Mouse (Mus musculus): ENCODE results near the gene Grm4. TPM values are rescaled to one million over a fixed set of nuclear protein-coding genes. Genes with fewer than 3 reads are reported as not detected.

Gene Grm4
- total and polyA plus RNA-seq, 3 experiments: 0.05 TPM; not detected in 2

DNA sequence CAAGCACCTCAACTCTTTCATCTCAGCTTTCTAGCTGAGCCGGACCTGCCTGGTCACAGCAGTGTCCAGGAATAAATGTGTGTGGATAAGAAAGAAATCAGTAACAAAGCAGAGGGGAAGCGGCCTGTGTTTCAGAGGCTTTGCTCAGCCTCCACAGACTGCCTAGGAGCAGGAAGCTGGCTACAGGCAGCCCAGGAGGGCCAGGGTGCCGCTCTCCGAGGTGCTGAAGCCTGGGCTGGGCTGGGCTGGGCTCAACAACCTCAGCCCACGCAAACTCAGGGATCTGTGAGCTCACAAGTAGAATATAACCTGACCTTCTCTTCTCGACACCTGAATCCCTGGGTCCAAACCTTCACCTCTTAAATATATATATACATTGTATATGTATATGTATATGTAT is 54.6 kb downstream of the Grm4 start:
- no peak for TF ChIP-seq GATA2 (IDR thresholded peaks at IDR 0.05; ENCODE audit: borderline replicate concordance, low read depth, low read length)
- TF ChIP-seq POLR2AphosphoS5 (IDR thresholded peaks at IDR 0.05; ENCODE audit: insufficient replicate concordance, low read depth, low read length): no peak
- no peak for TF ChIP-seq TAL1 (conservative IDR thresholded peaks at IDR 0.05; ENCODE audit: low read depth, low read length)
- no peak for TF ChIP-seq GATA1 (IDR thresholded peaks at IDR 0.05; ENCODE audit: borderline replicate concordance, low read length)
- no peak for TF ChIP-seq CTCF (IDR thresholded peaks at IDR 0.05; ENCODE audit: low read depth, low read length)
- no peak overlapping the region for H3K4me3 ChIP-seq (ENCODE audit: low read depth, low read length)
- peak; percentile 24 for DNase-seq (ENCODE audit: low spot score)
- no peaks in the 10 kb centered on the region; the same call in 1 of the 2 replicates for H3K27me3 ChIP-seq (ENCODE audit: insufficient read depth, low read length)
- no peaks in the 10 kb centered on the region for H3K4me1 ChIP-seq (ENCODE audit: insufficient read depth, low read depth, low read length)
- ATAC-seq (ENCODE audit: extremely low read depth, insufficient number of reproducible peaks, low FRiP score, poor library complexity, severe bottlenecking): no peak
- H3K9me3 ChIP-seq (replicated peaks): peaks cover 70% of the 10 kb centered on the region
- H3K36me3 ChIP-seq (replicated peaks): no peaks in the 10 kb centered on the region

DNA sequence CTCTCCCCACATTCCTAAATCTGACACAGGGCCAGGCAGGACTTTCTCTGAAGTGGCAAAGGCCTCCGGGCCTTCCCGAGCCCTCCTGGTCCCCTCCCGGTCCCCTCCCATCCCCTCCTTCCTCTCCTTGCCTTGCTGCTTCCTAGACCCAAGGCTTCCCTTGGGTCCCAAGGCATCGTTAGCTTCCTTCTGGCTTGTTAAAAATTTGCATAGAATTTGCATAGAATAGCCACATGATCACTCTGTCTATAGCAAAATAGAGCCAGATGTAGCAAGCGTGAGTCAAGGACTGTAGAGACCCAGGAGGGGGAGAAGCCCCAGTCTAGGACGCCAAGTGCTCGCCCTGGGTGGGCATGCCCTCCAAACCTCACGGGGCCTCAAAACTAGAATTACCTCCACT is 55.3 kb downstream of the Grm4 start:
- ATAC-seq (ENCODE audit: extremely low read depth, insufficient number of reproducible peaks, low FRiP score, poor library complexity, severe bottlenecking) (no peak), DNase-seq (ENCODE audit: low spot score) (no peak)
- Histone ChIP-seq H3K9me3 (replicated peaks) (peaks cover 67% of the 10 kb centered on the region), H3K4me1 (ENCODE audit: insufficient read depth, low read depth, low read length) (no peaks in the 10 kb centered on the region), H3K27me3 (ENCODE audit: insufficient read depth, low read length) (no peaks in the 10 kb centered on the region; the same call in 1 of the 2 replicates), H3K36me3 (replicated peaks) (no peaks in the 10 kb centered on the region), H3K4me3 (ENCODE audit: low read depth, low read length) (no peak overlapping the region)
- no peak for TF ChIP-seq POLR2AphosphoS5 (IDR thresholded peaks at IDR 0.05; ENCODE audit: insufficient replicate concordance, low read depth, low read length)
- TF ChIP-seq GATA2 (IDR thresholded peaks at IDR 0.05; ENCODE audit: borderline replicate concordance, low read depth, low read length): no peak
- TF ChIP-seq TAL1 (conservative IDR thresholded peaks at IDR 0.05; ENCODE audit: low read depth, low read length): no peak
- TF ChIP-seq GATA1 (IDR thresholded peaks at IDR 0.05; ENCODE audit: borderline replicate concordance, low read length): no peak
- TF ChIP-seq CTCF (IDR thresholded peaks at IDR 0.05; ENCODE audit: low read depth, low read length): no peak

DNA sequence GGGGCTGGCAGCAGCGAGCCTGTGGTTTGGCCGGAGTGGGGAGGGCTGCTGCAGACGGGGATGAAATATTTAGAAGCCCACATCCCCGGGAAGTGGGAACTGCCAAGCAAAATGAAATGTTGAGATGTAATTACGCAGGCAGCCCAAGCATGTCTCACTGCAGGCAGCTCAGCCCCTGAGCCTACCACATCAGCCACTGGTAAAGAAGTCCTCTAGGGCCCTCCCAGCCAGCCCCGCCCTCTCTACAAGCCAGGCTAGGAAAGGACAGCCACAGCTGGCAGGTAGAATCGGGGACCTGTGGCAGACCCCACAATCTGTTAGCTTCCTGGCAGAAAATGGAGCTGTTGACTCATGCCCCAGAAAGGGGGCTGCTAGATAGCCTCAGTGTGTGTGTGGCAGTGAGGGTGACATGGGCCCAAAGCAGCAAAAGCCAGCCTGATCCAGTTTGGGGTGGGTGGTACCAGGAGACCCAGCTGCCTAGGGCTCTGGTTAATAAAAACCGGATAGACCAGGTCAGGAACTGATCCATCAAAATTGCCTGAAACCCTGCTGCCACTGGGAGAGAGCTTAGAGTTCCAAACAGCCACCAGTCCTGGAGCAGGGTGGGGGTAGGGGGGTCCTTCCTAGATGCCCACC is 56.8 kb downstream of the Grm4 start:
- DNase-seq (ENCODE audit: low spot score): no peak
- Histone ChIP-seq H3K27me3 (ENCODE audit: insufficient read depth, low read length) (peaks cover 3% of the 10 kb centered on the region; the same call in 1 of the 2 replicates), H3K9me3 (replicated peaks) (peaks cover 69% of the 10 kb centered on the region), H3K4me1 (ENCODE audit: insufficient read depth, low read depth, low read length) (no peaks in the 10 kb centered on the region), H3K36me3 (replicated peaks) (no peaks in the 10 kb centered on the region), H3K4me3 (ENCODE audit: low read depth, low read length) (no peak overlapping the region)
- no peak for ATAC-seq (ENCODE audit: extremely low read depth, insufficient number of reproducible peaks, low FRiP score, poor library complexity, severe bottlenecking)
- TF ChIP-seq GATA2 (IDR thresholded peaks at IDR 0.05; ENCODE audit: borderline replicate concordance, low read depth, low read length) (no peak), CTCF (IDR thresholded peaks at IDR 0.05; ENCODE audit: low read depth, low read length) (no peak), TAL1 (conservative IDR thresholded peaks at IDR 0.05; ENCODE audit: low read depth, low read length) (no peak), GATA1 (IDR thresholded peaks at IDR 0.05; ENCODE audit: borderline replicate concordance, low read length) (no peak), POLR2AphosphoS5 (IDR thresholded peaks at IDR 0.05; ENCODE audit: insufficient replicate concordance, low read depth, low read length) (no peak)

DNA sequence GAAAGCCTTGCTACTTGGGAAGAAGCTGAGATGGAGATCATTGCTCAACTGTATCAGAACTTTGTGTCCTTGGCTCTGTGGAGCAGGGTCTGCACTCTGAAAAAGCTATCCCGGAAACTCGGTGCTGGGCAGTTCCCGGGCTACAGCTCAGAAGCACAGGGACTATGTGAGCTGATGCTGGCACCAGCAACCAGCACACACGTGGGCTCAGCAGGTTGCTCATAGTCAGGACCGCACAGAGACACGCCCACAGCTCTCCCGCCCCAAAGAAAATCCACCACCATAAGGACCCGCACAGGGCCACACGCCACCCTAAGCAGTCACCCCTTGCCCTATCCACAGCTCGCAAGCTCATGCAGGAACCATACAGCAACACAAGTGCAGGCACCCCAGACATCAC is 61.2 kb downstream of the Grm4 start:
- Histone ChIP-seq H3K9me3 (replicated peaks) (peaks cover 71% of the 10 kb centered on the region), H3K36me3 (replicated peaks) (no peaks in the 10 kb centered on the region), H3K4me3 (ENCODE audit: low read depth, low read length) (no peak overlapping the region), H3K27me3 (ENCODE audit: insufficient read depth, low read length) (peaks cover 3% of the 10 kb centered on the region; the same call in 1 of the 2 replicates), H3K4me1 (ENCODE audit: insufficient read depth, low read depth, low read length) (no peaks in the 10 kb centered on the region)
- TF ChIP-seq POLR2AphosphoS5 (IDR thresholded peaks at IDR 0.05; ENCODE audit: insufficient replicate concordance, low read depth, low read length) (no peak), CTCF (IDR thresholded peaks at IDR 0.05; ENCODE audit: low read depth, low read length) (no peak), TAL1 (conservative IDR thresholded peaks at IDR 0.05; ENCODE audit: low read depth, low read length) (no peak), GATA1 (IDR thresholded peaks at IDR 0.05; ENCODE audit: borderline replicate concordance, low read length) (no peak), GATA2 (IDR thresholded peaks at IDR 0.05; ENCODE audit: borderline replicate concordance, low read depth, low read length) (no peak)
- no peak for DNase-seq (ENCODE audit: low spot score)
- ATAC-seq (ENCODE audit: extremely low read depth, insufficient number of reproducible peaks, low FRiP score, poor library complexity, severe bottlenecking): no peak

DNA sequence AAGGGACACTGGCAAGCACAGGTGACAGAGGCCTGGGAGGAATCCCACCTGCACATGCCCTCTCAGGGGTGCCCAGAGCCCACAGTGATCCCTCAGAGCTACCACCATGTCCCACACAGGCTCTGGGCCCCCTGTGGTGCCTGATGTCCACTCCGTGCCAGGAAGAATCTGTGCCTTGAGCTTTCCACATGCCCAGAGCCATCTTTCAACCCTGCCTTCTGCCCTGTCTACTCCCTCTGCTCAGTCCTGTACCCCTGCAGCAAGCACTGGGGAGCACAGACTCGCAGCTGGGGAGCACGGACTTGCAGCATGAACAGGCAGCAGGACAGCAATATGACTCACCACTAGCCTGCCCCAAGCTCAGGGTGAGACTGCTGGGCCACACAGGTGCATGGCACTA is 62.0 kb downstream of the Grm4 start:
- no peak for DNase-seq (ENCODE audit: low spot score)
- H3K27me3 ChIP-seq (ENCODE audit: insufficient read depth, low read length): peaks cover 3% of the 10 kb centered on the region; the same call in 1 of the 2 replicates

DNA sequence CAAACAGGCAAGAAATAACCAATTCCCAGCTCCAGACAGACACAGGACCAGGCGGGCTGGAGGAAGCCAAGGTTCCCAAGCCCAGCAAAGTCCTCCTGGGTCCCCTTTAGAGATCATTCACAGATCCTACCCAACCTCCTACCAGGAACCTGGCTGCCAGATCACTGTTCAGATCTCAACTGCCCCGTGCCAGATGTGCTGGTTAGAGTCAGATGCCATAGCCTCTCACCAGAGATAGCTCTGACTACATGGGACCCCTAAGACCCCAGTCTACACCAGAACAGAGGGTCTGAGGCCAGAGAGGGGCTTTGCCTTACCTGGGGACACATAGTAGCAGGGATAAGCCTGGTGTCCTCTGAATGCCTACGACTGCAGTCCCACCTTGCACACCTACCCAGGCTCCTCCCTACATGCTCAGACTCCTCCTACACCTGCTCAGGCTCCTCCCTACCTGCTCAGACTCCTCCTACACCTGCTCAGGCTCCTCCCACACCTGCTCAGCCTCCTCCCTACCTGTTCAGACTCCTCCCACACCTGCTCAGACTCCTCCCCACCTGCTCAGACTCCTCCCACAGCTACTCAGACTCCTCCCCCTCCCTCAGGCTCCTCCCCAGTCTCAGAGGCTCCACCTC is 63.2 kb downstream of the Grm4 start:
- Histone ChIP-seq H3K27me3 (ENCODE audit: insufficient read depth, low read length) (peaks cover 3% of the 10 kb centered on the region; the same call in 1 of the 2 replicates), H3K4me3 (ENCODE audit: low read depth, low read length) (no peak overlapping the region), H3K36me3 (replicated peaks) (no peaks in the 10 kb centered on the region), H3K9me3 (replicated peaks) (peaks cover 76% of the 10 kb centered on the region), H3K4me1 (ENCODE audit: insufficient read depth, low read depth, low read length) (no peaks in the 10 kb centered on the region)
- DNase-seq (ENCODE audit: low spot score) (no peak), ATAC-seq (ENCODE audit: extremely low read depth, insufficient number of reproducible peaks, low FRiP score, poor library complexity, severe bottlenecking) (no peak)
- TF ChIP-seq CTCF (IDR thresholded peaks at IDR 0.05; ENCODE audit: low read depth, low read length) (no peak), POLR2AphosphoS5 (IDR thresholded peaks at IDR 0.05; ENCODE audit: insufficient replicate concordance, low read depth, low read length) (no peak), TAL1 (conservative IDR thresholded peaks at IDR 0.05; ENCODE audit: low read depth, low read length) (no peak), GATA2 (IDR thresholded peaks at IDR 0.05; ENCODE audit: borderline replicate concordance, low read depth, low read length) (no peak), GATA1 (IDR thresholded peaks at IDR 0.05; ENCODE audit: borderline replicate concordance, low read length) (no peak)

More for the DNA sequence above, 62.0 kb downstream of the Grm4 start:
- Histone ChIP-seq H3K9me3 (replicated peaks) (peaks cover 74% of the 10 kb centered on the region), H3K4me3 (ENCODE audit: low read depth, low read length) (no peak overlapping the region), H3K4me1 (ENCODE audit: insufficient read depth, low read depth, low read length) (no peaks in the 10 kb centered on the region), H3K36me3 (replicated peaks) (no peaks in the 10 kb centered on the region)
- no peak for ATAC-seq (ENCODE audit: extremely low read depth, insufficient number of reproducible peaks, low FRiP score, poor library complexity, severe bottlenecking)
- no peak for TF ChIP-seq POLR2AphosphoS5 (IDR thresholded peaks at IDR 0.05; ENCODE audit: insufficient replicate concordance, low read depth, low read length)
